Mouse (Mus musculus) fat pad, adult 2 months (tissue): ENCODE measurements around the gene Actl11.

ENCODE experiments used
- DNase-seq: peaks from one replicate; pipeline ENCODE4 v3.0.0-alpha.2; 2011; ENCODE audit warnings: low read depth, low spot score; ENCODE audit errors: extremely low read depth

Gene Actl11

DNA sequence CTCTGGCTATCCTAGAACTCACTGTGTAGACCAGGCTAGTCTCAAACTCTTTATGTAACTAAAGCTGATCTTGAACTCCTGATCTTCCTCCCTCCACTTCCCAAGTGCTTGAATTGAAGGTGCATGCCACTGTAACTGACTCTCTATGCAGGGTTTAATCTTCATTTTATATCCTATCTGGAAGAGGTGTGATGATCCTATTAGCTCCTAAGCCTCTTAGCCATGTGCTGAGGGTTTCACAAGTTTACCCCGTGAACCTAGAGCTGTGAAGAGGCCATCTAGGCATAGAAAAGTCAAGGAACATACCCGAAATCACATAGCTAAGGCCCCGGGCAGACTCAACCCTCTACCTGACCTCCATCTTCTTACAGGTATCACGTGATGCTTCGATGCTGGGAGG, 8.8 kb upstream of the Actl11 start:
- DNase-seq, result no peak

GRCm38 (mm10) chr9:107923021-107923420, 5.2 kb upstream of the Actl11 start:
- DNase-seq, result no peak

- no peak for DNase-seq
Observed at GRCm38 (mm10) chr9:107923956-107924355, 4.3 kb upstream of the Actl11 start.

GRCm38 (mm10) chr9:107925251-107925650, 3.0 kb upstream of the Actl11 start:
- no peak for DNase-seq

GRCm38 (mm10) chr9:107926920-107927420, 1.3 kb upstream of the Actl11 start:
- DNase-seq, result no peak

DNA sequence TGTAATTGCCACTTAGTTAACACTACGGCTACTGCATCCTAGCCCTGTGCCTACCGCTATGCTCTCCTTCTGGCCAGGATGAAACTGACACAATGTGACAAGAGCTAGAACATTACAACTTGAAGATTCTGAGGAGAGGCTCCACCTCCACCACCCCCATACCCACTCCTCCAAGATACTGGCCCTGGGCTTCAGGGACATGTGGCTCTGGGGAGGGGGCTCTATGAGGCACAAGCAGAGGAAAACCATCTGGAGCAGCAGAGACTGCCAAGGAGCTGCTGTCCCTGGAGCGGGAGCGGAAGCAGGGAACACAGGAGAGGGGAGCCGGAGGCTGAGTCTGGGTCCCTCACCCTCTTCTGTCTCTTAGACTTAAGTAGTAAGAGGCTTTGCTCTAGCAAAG, 520 bp upstream of the Actl11 start:
- no peak for DNase-seq

DNA sequence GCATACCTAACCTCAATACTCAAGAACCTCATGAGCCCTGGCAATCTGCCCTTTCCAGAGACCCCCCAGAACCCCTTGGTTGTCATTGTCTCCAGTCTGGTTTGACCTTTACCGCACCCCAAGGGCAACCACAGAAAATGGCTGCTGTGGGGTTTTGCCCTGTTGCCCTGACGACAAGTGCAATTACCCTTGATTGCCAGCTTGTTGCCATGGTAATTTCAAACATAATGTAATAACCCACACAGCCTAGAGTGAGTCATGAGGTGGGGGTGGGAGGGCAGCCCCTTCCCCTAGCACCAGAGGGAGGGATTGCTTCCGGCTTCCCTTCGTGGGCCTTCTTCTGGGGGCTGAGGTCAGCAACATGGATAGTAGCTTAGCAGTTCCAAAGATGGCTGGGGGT, 4.0 kb downstream of the Actl11 start:
- no peak for DNase-seq

DNA sequence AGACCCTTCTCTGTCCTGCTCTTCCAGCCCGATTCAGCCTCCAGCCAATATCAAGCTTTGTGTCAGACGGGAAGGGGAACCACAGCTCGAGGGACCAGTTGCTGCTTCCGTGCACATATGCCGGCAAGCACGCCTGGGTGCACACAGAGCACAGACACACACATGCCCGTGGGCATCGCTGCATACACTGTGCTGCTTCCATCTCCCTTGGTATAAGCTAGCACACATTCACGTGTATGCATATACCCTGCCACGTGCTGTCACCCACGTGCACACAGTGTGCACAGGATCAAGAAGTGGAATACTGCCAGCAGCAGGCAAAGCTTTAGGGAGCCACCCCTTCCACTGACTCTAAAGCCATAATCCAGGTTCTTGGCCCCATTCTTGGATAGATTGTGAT, 5.9 kb downstream of the Actl11 start:
- DNase-seq, result peak; percentile 33

- no peak for DNase-seq
Observed at GRCm38 (mm10) chr9:107935374-107935773, 7.1 kb downstream of the Actl11 start, which contains the start of gene Camkv. Gene Camkv (plus strand): TSS chr9:107935674.

DNA sequence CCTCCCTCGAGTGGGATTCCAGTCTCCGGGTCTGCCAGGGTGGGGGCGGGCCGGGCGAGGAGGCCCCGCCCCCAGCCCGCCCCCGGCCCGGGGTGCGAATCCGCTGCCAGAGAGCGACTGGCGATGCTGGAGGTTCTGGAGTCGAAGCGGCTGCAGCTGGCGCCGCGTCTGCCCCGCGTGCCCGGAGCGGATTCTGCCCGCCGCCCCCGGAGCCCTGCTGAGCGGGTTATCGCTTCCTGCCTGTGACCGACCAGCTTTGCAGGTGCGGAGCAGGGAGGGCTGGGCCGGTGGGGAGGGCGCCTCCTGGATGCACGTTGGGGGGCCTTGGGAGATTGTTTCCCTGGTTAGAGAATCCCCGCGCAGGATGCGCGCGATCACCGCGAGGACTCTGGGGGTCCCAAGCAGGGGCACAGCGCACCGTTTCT, 7.5 kb downstream of the Actl11 start:
- no peak for DNase-seq

DNA sequence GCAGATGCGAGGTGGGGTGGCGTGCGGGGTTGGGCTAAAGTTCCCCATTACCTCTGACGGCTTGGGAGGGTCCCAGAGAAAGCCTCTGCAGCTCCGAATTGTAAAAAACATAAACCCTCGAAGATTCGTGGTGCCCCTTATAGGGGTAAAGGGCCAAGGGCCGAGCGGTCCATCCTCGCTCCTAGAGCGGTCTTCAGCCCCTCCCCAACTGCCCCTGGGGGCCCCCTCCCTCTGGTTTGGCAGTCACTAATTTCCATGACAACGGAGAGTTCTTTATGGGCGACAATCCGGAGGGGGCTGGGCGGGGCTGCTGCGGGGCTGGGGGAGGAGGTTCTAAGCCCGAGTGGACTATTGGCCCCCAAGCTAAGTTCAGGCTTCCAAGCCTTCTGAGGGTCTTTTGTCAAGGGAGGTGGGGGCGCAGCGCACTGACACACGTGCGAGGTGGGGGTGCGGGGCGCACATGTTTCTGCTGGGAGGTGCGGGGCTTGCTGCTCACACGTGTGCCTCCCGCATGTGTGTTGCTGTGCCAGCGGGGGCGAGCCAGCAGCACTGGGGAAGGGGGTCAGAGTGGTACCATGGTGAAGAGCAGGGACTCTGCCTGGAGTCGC, 8.1 kb downstream of the Actl11 start:
- DNase-seq, result no peak

DNA sequence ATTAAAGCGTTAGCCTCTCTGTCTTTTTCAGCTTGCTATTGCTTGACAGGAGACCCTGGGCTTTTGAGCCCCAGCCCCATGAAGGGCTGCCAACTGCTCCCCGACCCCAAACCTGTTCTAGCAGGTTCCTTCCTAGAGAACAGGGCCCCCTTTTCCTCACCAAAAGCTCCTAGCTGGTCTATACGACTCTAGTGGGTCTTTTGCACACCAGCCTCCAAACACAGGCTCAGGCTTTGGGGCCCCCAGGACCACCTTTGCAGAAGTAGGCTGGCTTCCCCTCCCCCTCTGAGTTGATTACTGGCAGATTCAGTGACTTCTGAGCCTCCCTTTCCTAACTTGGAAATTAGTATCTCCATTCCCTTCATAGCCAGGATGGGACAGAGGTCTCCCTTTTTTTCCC, 8.6 kb downstream of the Actl11 start:
- DNase-seq, result no peak

DNA sequence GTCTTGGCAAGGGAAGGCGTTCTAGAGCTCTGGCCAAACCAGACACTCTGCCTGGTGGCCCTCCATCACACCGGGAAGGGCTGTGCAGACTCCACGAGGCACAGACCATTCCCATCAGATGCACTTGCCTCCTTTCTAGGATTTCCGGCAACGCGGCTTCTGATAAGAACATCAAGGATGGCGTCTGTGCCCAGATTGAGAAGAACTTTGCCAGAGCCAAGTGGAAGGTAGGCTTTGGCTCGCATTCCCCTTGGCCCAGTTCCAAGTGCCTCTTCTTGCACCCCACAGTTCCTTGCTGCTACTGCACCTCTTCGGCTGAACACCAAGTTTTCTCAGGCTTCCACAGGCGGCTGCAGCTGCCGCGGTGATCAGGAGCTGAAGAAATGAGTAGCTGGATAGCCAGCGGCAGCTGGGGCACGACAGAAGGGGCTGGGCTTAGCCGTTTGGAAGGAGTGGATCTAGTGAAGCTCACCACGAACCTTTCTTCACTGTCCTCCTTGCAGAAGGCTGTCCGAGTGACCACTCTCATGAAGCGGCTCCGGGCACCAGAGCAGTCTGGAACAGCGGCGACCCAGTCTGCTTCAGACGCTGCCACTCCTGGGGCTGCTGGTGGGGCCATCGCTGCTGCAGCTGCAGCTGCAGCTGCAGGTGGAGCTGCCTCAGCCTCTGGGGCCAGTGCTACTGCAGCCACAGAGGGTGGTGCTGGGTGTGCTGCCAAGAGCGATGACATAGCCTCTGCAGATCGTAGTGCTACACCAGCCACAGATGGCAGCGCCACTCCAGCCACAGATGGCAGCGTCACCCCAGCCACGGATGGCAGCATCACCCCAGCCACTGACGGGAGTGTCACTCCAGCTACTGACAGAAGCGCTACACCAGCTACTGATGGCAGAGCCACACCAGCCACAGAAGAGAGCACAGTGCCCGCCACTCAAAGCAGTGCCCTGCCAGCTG, 19.2 kb downstream of the Actl11 start:
- no peak for DNase-seq

DNA sequence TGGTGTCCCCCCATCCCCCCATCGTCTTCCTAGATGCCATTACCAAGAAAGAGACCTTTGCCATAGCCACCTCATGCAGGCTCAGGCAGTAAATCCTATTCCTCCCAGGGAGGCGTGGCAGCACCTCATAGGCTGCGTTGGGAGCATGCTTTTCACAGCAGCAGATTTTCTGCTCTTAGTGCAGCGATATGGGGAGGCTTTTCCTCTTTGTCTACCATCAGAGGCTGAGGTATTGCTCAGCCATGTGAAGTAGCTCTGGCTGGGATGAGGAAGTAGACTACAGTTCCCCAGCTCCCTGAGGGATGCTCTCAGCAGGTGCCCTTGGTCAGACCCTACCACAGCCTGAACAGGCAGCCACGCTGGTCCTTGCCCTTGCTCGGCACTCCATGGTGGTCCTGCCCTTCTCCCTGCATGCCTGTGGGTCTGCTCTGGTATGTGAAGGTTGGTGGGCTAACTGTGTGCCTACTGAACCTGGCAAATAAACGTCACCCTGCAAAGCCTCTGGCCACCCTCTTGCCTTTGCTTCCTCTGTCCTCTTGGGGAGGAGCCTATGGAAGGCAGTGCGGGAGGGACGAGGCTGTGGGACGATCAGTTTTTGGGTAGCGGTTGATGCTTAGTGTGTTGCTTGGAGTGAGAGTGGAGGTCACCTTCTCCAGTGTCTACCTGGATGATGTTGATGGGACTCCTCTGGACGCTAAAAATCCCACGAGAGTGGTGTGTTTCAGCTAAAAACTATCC, 21.1 kb downstream of the Actl11 start:
- DNase-seq, result no peak

- no peak for DNase-seq
Observed at GRCm38 (mm10) chr9:107949922-107950235, 21.6 kb downstream of the Actl11 start, which contains the start of gene Traip. Gene Traip (plus strand): TSS chr9:107950136.

GRCm38 (mm10) chr9:107950460-107951355, 22.4 kb downstream of the Actl11 start:
- no peak for DNase-seq

DNA sequence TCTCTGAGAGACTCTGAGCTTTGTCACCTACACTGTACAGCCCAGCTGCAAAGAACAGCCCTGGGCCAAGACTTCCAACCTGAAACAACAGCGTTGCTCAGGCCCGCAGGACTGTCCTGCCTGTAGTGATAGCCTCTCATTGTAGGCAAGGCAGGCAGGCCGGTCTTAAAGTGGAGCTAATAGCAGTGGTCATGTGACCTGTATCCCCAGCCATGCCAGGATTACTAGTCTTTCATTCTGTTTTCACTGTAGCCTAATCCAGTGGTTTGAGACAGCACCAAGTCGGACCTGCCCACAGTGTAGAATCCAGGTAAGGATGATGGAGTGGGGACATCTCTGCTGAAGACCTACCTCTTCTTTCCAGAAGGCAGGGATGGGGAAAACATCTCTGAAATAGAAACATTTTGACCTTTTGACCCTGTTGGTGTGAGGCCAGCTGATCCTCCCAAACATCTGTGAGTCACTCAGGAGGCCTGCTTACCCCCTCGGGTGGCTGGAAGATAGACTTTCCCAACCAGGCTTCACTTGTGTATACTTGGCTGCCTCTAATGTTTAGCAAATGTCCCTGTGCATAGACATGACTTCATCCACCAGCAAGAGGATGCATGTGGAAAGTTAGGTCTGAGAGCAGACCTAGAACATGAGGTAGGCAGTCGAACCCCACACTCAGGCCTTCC, 27.5 kb downstream of the Actl11 start:
- DNase-seq, result no peak

GRCm38 (mm10) chr9:107957141-107957540, 28.9 kb downstream of the Actl11 start:
- DNase-seq, result no peak

DNA sequence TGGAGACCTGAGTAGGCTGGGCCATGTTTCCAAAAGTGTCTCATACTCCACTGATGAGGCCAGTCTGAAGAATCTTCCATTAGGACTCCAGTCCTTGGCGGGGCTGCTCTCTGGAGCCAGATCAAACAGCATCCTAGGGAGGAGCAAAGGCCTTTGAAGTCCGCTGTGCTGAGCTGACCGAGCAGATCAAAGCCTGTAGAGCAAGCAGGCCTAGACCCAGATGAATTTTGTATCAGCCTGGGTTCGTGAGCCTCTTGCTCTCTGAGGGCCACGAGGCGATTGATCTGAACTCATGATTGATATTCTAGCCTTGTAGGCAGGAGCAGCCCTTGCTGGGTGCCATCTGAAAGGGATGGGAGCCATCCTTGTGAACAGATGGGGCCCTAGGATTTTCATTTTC, 31.6 kb downstream of the Actl11 start:
- DNase-seq, result no peak

DNA sequence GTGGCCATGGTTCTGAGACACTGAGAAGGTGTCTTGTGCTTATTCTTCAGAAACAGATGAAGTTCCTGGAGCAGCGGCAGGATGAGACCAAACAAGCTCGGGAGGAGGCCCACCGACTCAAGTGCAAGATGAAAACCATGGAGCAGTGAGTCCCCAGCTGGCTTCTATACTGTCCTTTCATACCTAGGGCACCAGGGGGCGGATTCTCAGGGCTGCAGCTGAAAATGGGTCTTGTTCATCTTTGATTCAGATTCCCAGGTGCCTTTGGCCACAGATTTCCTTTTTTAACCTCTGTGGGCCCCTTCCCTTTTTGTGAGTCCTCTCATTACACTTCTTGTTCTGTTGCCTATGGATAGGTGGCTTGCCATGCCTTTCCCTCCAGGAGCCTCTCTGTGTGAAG, 32.7 kb downstream of the Actl11 start:
- no peak for DNase-seq
